Mouse (Mus musculus) E14TG2a.4 (cell line): ENCODE measurements around the gene Pcbp4.

Experiments used
- CTCF ChIP-seq: conservative IDR thresholded peaks from 2 replicates; pipeline ENCODE4 v1.5.1; 2014; ENCODE audit warnings: low read length
- NANOG ChIP-seq: IDR thresholded peaks from 2 replicates; pipeline ENCODE4 v1.6.1; 2014; ENCODE audit warnings: borderline replicate concordance, low read length, mixed read lengths

GRCm38 (mm10) chr9:106471892-106472291 is 18.8 kb downstream of the Pcbp4 start:
- no peak for TF ChIP-seq CTCF
- TF ChIP-seq NANOG, result no peak
